Mouse (Mus musculus) olfactory bulb, adult 2 months (tissue): ENCODE data around the gene Rpl18a. TPM values are rescaled to one million over a fixed set of nuclear protein-coding genes. Genes with fewer than 3 reads are reported as not detected.

ENCODE experiments used
- H3K27ac ChIP-seq: fragments of 200-500 bp; 2 replicates; pipeline ENCODE4 v1.5.1; 2012; ENCODE audit warnings: low read depth, low read length; ENCODE audit not compliant: insufficient read depth
- H3K4me1 ChIP-seq: fragments of 200-500 bp; 2 replicates; pipeline ENCODE4 v1.6.1; 2012; ENCODE audit warnings: low read length; ENCODE audit not compliant: control insufficient read depth, insufficient read depth
- H3K4me3 ChIP-seq: fragments of 200-500 bp; 2 replicates; pipeline ENCODE4 v1.5.1; 2012; ENCODE audit warnings: mild to moderate bottlenecking, low read depth, low read length, moderate library complexity; ENCODE audit not compliant: insufficient read depth
- CTCF ChIP-seq: fragments of 200-500 bp; IDR thresholded peaks from 2 replicates; pipeline ENCODE4 v1.5.1; 2012; ENCODE audit warnings: low read depth, mild to moderate bottlenecking, low read length, moderate library complexity; ENCODE audit not compliant: insufficient read depth
- POLR2A ChIP-seq: fragments of 200-500 bp; IDR thresholded peaks from 2 replicates; pipeline ENCODE4 v1.6.1; 2012; ENCODE audit warnings: mild to moderate bottlenecking, low read depth, low read length, moderate library complexity; ENCODE audit not compliant: insufficient read depth
- WGBS: fragments of 180-500 bp; shearing (Covaris S2); methylation state at CpG from one replicate; pipeline ENCODE4 v1.1.7; 2018; 5-methylcytosine and 5-hydroxymethylcytosine counted together
- polyA plus RNA-seq: library from polyadenylated mRNA; stranded (reverse); fragments of >200 nt; gene quantifications from 2 replicates; pipeline ENCODE4 v1.2.4, GENCODE M21; 2012; ENCODE audit warnings: low replicate concordance; ENCODE audit not compliant: missing spikeins, insufficient read depth, insufficient read length

Gene Rpl18a
- polyA plus RNA-seq, 1 experiment = 776 TPM

DNA sequence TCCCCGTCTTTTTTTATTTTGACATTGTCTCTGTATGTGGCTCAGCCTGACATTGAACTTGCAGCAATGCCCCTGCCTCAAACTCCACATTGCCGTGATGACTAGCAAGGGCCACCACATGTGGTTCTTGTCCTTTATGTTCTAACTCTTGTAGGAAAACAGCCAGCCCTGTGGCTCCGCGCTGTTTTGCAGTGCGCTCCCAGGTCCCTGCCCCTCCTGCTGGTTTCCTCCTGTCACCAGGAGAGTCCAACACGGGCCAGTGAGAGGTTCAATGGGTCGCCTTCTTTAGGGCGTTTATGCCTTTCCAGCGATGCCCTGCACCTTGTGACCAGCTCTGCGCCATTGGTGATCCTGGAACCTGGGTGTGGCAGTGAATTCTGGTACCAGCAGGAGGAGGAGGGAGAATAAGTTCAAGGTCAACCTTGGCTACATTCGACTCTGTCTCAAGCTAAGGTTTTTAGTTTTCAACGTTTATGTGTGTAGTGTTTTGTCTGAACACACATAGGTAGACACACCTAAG, 31.2 kb downstream of the Rpl18a start:
- Histone ChIP-seq H3K27ac (peak overlapping the region; percentile 47), H3K4me1 (peaks cover 55% of the 10 kb centered on the region), H3K4me3 (peak overlapping the region; percentile 58)
- no peak for TF ChIP-seq POLR2A
- TF ChIP-seq CTCF = no peak
- WGBS = 7% methylated on average over 12 of the region's 12 CpGs

DNA sequence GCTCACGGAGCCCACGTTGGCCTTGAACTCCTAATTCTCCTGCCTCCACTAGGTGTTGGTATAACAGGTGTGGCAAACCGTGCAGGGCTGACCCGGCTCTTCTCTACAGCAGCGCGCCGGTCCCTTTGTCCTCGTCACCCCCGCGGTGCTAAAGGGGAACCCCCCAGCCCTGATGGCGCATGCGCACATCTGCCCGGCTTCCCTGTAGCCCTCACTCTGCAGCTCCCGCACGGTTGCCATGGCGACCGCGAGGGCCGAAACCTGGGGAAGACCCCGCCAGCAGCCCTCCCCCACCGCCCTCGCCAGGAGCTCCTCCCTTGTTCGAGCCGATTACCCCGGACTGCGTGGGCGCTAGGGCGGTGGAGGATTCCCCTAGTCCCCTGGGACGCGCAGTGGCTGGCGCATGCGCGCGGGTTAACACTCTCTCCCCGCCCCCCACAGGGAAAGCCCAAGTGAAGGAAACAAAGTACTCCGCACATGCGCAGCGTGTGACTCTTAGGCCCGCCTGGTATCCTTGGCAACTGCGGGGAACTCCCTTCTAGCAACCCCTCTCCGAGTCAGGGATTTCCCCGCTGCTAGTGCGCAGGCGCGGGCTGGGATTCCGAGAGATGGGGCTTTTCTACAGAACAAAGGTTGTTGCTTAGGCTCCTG, 31.7 kb downstream of the Rpl18a start:
- Histone ChIP-seq H3K27ac (peak overlapping the region; percentile 85), H3K4me1 (peaks cover 55% of the 10 kb centered on the region), H3K4me3 (peak overlapping the region; percentile 58)
- TF ChIP-seq POLR2A (peak; percentile 54), CTCF (no peak)
- under 1% methylated on average over 46 of the region's 46 CpGs for WGBS

DNA sequence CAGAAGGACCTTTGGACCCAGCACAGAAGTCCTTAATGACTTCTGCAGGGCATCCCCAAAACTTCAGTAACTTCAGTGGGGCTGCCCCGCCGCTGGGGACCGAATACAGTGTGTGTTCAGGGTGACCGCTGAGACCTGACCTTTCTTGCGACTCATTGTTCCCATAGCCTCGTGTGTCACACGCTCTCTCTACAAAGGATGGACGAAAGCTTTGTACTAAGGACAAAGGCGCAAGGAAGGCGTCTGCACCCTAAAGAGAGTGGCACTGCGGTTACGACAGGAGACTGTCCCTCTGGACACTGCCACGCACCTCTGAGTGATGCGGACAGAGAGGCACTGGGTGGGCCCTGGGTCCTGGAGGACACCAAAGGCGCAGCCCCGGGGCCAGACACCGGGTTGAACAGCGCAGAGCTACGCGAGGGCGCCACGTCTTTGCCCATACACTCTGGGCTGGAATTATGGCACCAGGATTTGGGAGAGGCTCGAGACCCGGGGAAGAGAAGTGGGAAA, 32.4 kb downstream of the Rpl18a start:
- no peak for TF ChIP-seq CTCF
- TF ChIP-seq POLR2A = no peak
- peaks cover 53% of the 10 kb centered on the region for H3K4me1 ChIP-seq
- H3K27ac ChIP-seq = peak overlapping the region; percentile 85
- peak overlapping the region; percentile 58 for H3K4me3 ChIP-seq
- WGBS = 3% methylated on average over 24 of the region's 24 CpGs

DNA sequence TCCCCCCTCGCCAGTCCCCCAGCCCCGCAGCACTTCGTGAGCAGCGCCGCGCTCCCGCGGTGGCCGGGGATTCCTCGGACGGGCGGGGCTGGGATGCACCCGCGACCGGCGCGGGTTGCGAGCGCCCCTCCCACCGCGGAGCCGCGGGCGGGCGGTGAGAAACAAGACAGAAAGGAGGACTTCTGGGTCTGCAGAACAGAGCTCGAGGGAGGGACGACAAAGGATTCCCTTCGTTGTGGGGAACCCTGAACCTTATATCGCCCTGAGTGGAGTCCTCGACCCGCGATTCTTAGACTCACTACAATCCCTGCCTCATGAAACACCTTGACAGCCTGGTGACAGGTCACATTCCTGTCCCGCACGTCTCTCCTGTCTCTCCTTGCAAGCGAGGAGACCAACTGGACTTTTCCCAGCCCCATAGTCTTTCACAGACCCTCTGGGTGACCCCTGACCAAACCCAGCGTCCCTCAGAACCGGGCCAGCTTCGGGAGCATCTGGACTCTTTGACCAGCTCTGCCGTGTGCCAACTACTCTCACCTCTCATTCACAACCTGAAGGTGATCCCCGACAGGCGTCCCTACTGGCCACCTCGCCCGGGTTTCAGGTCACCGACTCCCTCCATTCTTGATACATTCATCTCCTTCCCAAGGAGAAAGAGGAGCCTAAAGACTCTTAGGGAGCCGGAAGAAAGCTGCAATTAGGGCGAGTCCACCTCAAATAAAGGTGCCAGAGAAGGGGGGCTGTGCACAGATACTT, 33.1 kb downstream of the Rpl18a start:
- peaks cover 47% of the 10 kb centered on the region for H3K4me1 ChIP-seq
- 2% methylated on average over 46 of the region's 46 CpGs for WGBS
- TF ChIP-seq CTCF (no peak), POLR2A (no peak)
- peak overlapping the region; percentile 58 for H3K4me3 ChIP-seq
- peak overlapping the region; percentile 57; the same call in 1 of the 2 replicates for H3K27ac ChIP-seq

- TF ChIP-seq CTCF (peak; percentile 32; the same call in 1 of the 2 replicates), POLR2A (no peak)
- WGBS = 1% methylated on average over 55 of the region's 55 CpGs
- Histone ChIP-seq H3K4me3 (peak within 1 kb of the TSS; percentile 58), H3K4me1 (peaks cover 38% of the 10 kb centered on the region), H3K27ac (peak within 1 kb of the TSS; percentile 57)
Measured at GRCm38 (mm10) chr8:70862824-70863641, 34.2 kb downstream of the Rpl18a start, which contains the start of gene Kcnn1. Kcnn1 (minus strand) TSS chr8:70863258.

- Histone ChIP-seq H3K4me3 (no peak overlapping the region), H3K27ac (no peak overlapping the region), H3K4me1 (peaks cover 22% of the 10 kb centered on the region)
- TF ChIP-seq CTCF = no peak
- no peak for TF ChIP-seq POLR2A
- 23% methylated on average over 4 of the region's 4 CpGs for WGBS
Measured at GRCm38 (mm10) chr8:70857516-70857915, 39.7 kb downstream of the Rpl18a start.

DNA sequence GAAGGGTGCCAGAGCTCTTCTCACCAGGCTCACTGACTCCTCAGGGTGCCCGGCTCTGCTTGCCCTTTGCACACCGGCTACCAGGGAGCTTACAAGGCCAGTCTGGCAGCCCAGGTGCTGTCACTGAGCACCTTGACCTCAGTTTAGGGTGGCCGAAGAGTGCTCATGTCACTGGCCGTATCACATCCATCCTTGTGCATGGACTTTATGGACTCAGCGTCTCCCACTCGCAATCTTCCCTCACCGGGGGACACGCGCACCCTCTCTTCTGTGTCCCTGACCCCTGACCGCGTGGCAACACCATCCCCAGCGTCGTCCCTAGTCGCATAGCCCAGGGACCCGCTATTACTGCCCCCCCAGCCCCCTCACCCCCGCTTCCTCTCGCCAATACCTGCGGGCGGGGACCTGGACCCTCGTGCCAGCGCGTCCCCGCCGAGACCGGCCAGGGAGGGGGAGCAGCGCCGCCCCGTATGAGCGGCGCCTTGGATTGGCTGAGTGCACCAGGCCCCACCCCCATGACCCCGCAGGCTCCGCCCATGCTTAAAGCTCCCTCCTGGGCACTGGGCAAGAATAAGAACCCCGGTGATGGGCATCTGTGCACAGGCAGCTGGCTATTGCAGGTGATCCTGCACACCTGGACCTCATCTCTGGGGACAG, 40.5 kb downstream of the Rpl18a start:
- Histone ChIP-seq H3K27ac (no peak overlapping the region), H3K4me3 (peak overlapping the region; percentile 60), H3K4me1 (peaks cover 15% of the 10 kb centered on the region)
- WGBS = 6% methylated on average over 33 of the region's 33 CpGs
- TF ChIP-seq POLR2A (peak; percentile 53), CTCF (no peak)

GRCm38 (mm10) chr8:70856028-70856427, 41.2 kb downstream of the Rpl18a start:
- Histone ChIP-seq H3K27ac (no peak overlapping the region), H3K4me3 (no peak overlapping the region), H3K4me1 (peaks cover 15% of the 10 kb centered on the region)
- TF ChIP-seq CTCF (no peak), POLR2A (no peak)
- 77% methylated on average over 5 of the region's 5 CpGs for WGBS
